Mouse (Mus musculus) hindbrain, embryonic 12.5 days (tissue): Measurements from ENCODE around the gene Twf2. TPM values are rescaled to one million over a fixed set of nuclear protein-coding genes. Genes with fewer than 3 reads are reported as not detected.

Source experiments
- ATAC-seq: fragments of 200-750 bp; cut with Nextera tagmentation; 2 replicates; pipeline ENCODE4 v1.8.0; 2017; ENCODE audit warnings: moderate TSS enrichment; ENCODE audit not compliant: low FRiP score
- H3K27ac ChIP-seq: fragments of 300-500 bp; sonication (generic); 2 replicates; pipeline ENCODE4 v1.5.1; 2016; ENCODE audit warnings: mild to moderate bottlenecking
- H3K27me3 ChIP-seq: fragments of 300-500 bp; sonication (generic); 2 replicates; pipeline ENCODE4 v1.6.1; 2016; ENCODE audit warnings: mild to moderate bottlenecking
- H3K36me3 ChIP-seq: fragments of 300-500 bp; sonication (generic); 2 replicates; pipeline ENCODE4 v1.6.1; 2016; ENCODE audit warnings: mild to moderate bottlenecking
- H3K4me1 ChIP-seq: fragments of 300-500 bp; sonication (generic); 2 replicates; pipeline ENCODE4 v1.6.1; 2016
- H3K4me2 ChIP-seq: fragments of 300-500 bp; sonication (generic); replicated peaks from 2 replicates; pipeline ENCODE4 v1.6.1; 2016; ENCODE audit warnings: mild to moderate bottlenecking
- H3K4me3 ChIP-seq: fragments of 300-500 bp; sonication (generic); 2 replicates; pipeline ENCODE4 v1.5.1; 2016; ENCODE audit warnings: mild to moderate bottlenecking
- H3K9ac ChIP-seq: fragments of 300-500 bp; sonication (generic); 2 replicates; pipeline ENCODE4 v1.6.1; 2016; ENCODE audit warnings: mild to moderate bottlenecking, moderate library complexity
- H3K9me3 ChIP-seq: fragments of 300-500 bp; sonication (generic); replicated peaks from 2 replicates; pipeline ENCODE4 v1.6.1; 2016; ENCODE audit warnings: mild to moderate bottlenecking
- WGBS: fragments of 180-500 bp; shearing (Covaris S2); methylation state at CpG from one replicate; pipeline ENCODE4 v1.1.7; 2016; 5-methylcytosine and 5-hydroxymethylcytosine counted together
- polyA plus RNA-seq: library from polyadenylated mRNA; unstranded; fragments of >200 nt; fragmentation: Nextera tagmentation; extraction: Ambion mirVana; gene quantifications from 2 replicates; pipeline ENCODE4 v1.2.1, GENCODE M21; 2016

Gene Twf2
- polyA plus RNA-seq, 1 experiment from 2014 or later = 60.2 TPM

DNA sequence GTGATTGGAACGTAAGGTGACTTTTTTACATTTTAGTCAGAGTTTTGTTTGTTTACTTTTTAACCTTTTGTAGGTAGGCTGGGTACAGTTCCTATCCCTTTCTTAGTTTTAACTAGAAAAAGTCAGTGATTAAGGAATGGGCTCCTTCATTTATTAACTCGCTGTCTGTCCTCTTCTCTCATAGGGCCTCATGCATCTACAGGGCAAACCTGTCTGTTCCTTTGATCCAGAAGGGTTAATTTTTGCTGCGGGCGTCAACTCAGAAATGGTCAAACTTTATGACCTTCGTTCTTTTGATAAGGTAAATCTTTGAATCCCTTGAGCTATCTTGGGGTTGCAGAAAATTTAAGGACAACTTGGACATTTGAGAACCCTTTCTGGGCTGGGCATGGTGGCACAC is 18.9 kb upstream of the Twf2 start:
- H3K36me3 ChIP-seq = peaks cover 87% of the 10 kb centered on the region
- no peak overlapping the region for H3K4me3 ChIP-seq
- no peak overlapping the region for H3K27ac ChIP-seq
- WGBS = 94% methylated on average over 5 of the region's 5 CpGs
- H3K9ac ChIP-seq = no peak overlapping the region
- ATAC-seq = no peak
- H3K27me3 ChIP-seq = no peaks in the 10 kb centered on the region
- no peak overlapping the region for H3K4me2 ChIP-seq
- H3K9me3 ChIP-seq = no peaks in the 10 kb centered on the region
- no peaks in the 10 kb centered on the region for H3K4me1 ChIP-seq

DNA sequence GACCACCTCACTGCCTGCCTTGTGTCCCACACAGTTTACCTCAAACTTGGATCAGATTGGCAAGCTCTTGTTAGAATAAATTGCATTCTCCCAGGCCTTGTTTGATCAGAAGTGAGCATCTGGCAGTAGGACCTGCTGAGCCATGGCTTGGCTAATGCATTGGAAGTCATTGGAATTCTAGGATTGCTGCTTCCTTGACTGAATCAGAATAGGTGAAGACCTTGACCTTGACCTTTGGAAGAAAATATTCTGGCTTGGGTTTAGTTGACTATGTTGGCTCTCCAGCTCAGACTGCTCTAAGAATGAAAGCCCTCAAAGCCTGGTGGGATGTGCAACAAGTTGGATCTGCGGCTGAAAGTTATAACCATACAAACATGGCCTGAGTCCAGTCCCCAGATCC is 11.6 kb upstream of the Twf2 start:
- Histone ChIP-seq H3K27ac (no peak overlapping the region), H3K36me3 (peaks cover 68% of the 10 kb centered on the region), H3K4me1 (peaks cover 8% of the 10 kb centered on the region), H3K9ac (no peak overlapping the region), H3K4me3 (no peak overlapping the region), H3K9me3 (no peaks in the 10 kb centered on the region), H3K27me3 (no peaks in the 10 kb centered on the region), H3K4me2 (no peak overlapping the region)
- no peak for ATAC-seq
- WGBS = 100% methylated on average over 1 of the region's 1 CpGs

DNA sequence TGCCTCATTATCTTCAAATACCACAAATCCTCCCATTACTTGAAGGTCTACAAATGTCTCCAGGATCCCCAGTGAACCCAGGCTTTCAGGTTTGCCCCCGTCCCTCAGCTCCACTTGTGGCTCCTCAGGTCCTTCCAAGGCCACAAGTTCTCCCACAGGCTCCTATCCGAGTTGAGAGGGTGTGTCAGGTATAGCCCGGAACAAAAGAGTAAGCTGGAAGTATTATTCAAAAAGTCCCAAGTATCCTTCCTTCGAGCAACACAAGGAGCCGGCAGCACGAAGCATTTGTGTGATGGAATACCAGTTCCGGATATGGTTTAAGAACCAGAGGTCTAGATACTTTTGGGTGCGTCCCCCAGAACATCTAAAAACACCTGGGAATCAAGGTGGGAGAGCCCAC is 10.9 kb upstream of the Twf2 start:
- ATAC-seq = no peak
- 93% methylated on average over 8 of the region's 8 CpGs for WGBS
- Histone ChIP-seq H3K9ac (no peak overlapping the region), H3K4me2 (no peak overlapping the region), H3K4me3 (no peak overlapping the region), H3K4me1 (peaks cover 8% of the 10 kb centered on the region), H3K27ac (no peak overlapping the region), H3K36me3 (peaks cover 61% of the 10 kb centered on the region), H3K9me3 (no peaks in the 10 kb centered on the region), H3K27me3 (no peaks in the 10 kb centered on the region)

DNA sequence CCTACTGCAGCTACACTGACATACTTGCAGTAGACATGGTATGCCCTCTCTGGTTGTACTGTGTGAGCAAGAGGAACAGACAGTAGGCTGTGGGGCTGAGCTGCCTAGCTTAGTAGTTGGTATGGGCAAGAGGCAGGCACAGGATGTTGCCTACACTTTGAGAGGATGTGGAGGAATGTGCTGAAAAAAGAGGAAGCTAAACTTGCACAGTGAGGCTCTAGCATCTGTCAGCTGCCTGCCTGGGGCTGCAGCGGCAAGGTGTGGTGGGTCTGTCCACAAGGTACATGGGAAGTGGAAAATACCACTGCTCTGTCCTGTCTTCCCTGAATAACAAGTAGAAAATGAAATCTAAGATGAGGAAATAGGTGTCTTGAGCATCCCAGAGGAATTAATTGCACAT is 9.9 kb upstream of the Twf2 start:
- Histone ChIP-seq H3K4me3 (no peak overlapping the region), H3K4me2 (no peak overlapping the region), H3K9ac (no peak overlapping the region), H3K27ac (no peak overlapping the region), H3K27me3 (no peaks in the 10 kb centered on the region), H3K9me3 (no peaks in the 10 kb centered on the region), H3K36me3 (peaks cover 52% of the 10 kb centered on the region), H3K4me1 (peaks cover 11% of the 10 kb centered on the region)
- 83% methylated on average over 1 of the region's 1 CpGs for WGBS
- no peak for ATAC-seq

DNA sequence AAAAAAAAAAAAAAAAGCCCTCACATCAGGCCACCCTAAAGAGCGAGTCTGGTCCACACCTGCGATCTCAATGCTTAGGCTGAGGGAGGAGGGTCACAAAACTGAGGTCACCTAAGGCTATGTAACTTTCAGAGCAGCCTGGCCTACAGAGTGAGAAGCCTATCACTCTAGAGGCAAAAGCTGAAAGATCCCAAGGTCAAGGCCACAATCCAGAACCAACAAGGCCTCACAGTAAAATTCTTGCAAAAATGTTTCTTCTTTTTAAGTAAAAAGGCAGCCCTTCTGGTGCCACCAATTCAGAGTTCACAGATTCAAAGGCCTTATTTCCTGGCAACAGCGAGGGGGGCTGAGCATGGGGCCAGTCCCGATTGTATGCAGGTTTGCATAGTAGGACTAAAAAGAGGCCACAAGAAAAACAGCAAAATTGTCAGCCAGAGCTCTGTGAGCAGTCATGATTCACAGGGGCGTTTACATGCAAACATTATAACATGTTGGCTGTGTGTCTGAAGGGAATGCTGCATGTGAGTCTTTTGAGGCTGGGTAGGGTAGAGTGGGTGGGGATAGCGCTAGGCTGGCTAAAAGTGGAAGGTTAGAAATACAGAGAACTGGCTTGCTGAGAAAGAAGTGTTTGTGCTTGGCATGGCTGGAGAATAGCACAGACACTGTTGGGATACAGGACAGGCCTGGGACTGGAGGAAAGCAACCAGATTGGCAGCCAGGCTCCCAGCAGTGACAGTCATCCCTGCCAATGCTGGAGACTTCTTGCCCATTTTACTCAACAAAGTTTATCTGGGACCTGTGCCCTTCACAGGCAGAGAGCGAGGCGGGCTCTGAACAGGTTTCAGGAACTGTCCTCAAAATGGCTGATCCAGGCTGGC is 8.7 kb upstream of the Twf2 start:
- no peak overlapping the region for H3K9ac ChIP-seq
- no peak overlapping the region for H3K4me3 ChIP-seq
- no peaks in the 10 kb centered on the region for H3K27me3 ChIP-seq
- peaks cover 40% of the 10 kb centered on the region for H3K36me3 ChIP-seq
- WGBS = 91% methylated on average over 8 of the region's 8 CpGs
- no peak overlapping the region for H3K4me2 ChIP-seq
- peaks cover 17% of the 10 kb centered on the region for H3K4me1 ChIP-seq
- H3K27ac ChIP-seq = no peak overlapping the region
- no peak for ATAC-seq
- no peaks in the 10 kb centered on the region for H3K9me3 ChIP-seq

DNA sequence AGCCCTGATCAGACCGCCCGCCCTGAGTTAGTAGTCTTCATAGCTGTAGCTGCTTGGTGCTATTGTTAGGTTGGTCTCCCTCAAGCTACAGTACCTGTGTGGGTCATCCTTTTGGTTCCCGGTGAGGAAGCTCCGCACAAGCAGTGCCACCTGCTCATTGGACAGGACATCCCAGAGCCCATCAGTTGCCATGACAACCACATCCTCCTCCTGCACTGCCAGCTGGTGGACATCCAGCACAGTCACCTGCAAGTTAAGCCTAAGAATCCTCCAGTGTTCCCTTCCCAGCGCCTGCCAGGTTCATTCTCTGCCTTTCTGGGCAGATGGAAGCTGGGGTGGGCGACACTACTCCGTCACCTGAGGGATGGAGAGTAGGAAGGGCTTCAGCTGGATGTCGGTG is 7.2 kb upstream of the Twf2 start:
- H3K9ac ChIP-seq = no peak overlapping the region
- no peak overlapping the region for H3K4me3 ChIP-seq
- H3K9me3 ChIP-seq = no peaks in the 10 kb centered on the region
- H3K4me1 ChIP-seq = peaks cover 22% of the 10 kb centered on the region
- H3K36me3 ChIP-seq = peaks cover 25% of the 10 kb centered on the region
- 0 out of 2 replicates have a peak, but pooled peaks have one; percentile 17 for ATAC-seq
- WGBS = 81% methylated on average over 8 of the region's 8 CpGs
- H3K27ac ChIP-seq = peak overlapping the region; percentile 13; the same call in 1 of the 2 replicates
- 0 out of 2 replicates have a peak, but pooled peaks cover 4% of the 10 kb centered on the region for H3K27me3 ChIP-seq
- no peak overlapping the region for H3K4me2 ChIP-seq

DNA sequence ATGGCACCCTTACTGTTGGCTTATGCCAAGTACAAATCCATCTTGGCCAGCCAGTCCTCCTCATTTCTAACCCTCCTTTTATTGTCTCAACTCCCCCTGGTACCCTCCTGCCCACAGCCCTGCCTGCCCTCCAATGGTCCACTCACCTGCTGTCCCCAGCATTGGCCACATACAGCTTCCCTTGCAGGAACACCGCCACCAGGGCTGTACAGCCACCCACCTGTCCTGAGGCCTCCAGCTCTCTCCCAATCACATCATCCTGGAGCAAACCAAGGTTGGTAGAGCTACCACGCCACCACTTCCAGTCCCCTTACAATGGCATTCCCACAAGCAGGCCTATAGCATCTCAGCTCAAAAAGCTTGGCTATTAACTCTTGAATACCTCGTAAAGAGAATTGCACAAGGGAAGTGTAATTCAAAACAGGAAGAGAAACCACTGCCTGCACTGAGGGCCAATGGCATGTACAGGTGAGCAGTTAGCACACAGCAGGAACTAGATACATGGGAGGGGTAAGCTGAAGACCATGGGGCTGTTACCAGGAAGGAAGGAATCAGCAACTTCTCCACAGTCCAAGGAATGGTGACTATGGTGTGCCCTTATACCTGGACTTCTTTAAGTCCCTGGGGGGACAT is 5.7 kb upstream of the Twf2 start:
- no peak for ATAC-seq
- H3K4me2 ChIP-seq = no peak overlapping the region
- 89% methylated on average over 3 of the region's 3 CpGs for WGBS
- H3K27ac ChIP-seq = no peak overlapping the region
- no peaks in the 10 kb centered on the region for H3K9me3 ChIP-seq
- peaks cover 10% of the 10 kb centered on the region for H3K36me3 ChIP-seq
- 0 out of 2 replicates have a peak, but pooled peaks cover 4% of the 10 kb centered on the region for H3K27me3 ChIP-seq
- H3K4me1 ChIP-seq = peaks cover 24% of the 10 kb centered on the region
- H3K9ac ChIP-seq = no peak overlapping the region
- no peak overlapping the region for H3K4me3 ChIP-seq

DNA sequence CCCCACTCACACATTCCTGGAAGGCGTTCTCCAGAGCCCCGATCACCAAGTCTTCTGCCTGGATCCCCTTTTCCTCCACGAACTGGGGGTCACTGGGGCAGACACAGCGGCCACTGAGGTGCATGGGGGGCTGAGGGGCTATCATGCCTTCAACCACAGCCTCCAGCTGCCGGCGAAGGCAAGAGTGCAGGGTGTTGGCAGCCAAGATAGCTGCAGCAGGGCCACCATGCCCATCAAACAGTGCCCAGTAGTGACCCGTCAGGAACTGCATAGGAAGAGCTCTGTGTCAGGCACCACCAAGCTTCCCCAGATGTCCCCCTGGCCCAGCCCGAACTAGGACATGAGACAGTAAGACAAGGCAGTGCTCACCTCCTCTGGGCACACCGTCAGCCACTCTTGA is 5.2 kb upstream of the Twf2 start:
- Histone ChIP-seq H3K4me1 (peaks cover 26% of the 10 kb centered on the region), H3K4me3 (no peak overlapping the region), H3K27ac (no peak overlapping the region), H3K4me2 (peak overlapping the region; percentile 71; the same call in 1 of the 2 replicates), H3K36me3 (peaks cover 7% of the 10 kb centered on the region; the same call in 1 of the 2 replicates), H3K9ac (no peak overlapping the region), H3K27me3 (0 out of 2 replicates have a peak, but pooled peaks cover 4% of the 10 kb centered on the region), H3K9me3 (no peaks in the 10 kb centered on the region)
- WGBS = 93% methylated on average over 9 of the region's 9 CpGs
- no peak for ATAC-seq

DNA sequence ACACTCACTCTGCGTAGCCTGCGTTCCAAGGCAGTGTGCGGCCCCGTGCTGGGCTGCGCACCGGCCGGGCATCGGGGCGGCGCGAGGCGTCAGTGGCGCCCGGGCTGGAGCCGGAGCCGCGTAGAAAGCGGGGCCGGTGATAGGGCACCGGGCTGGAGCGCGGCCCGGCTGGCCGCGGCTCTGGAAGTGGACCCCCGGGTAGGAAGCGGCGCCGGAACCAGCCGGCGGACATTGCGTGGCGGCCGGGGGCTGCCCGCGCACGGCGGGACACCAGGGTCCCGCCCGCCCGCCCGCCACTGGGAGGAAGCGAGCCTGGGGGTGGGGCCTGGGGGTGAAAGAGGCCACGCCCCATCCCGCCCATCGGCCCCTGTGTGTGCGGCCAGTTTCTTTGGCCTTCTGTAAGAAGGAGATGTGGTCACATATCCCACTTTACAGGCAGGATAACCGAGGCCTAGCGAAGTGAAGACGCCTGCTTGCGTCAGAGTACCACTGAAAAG is 3.9 kb upstream of the Twf2 start:
- 0 out of 2 replicates have a peak, but pooled peaks cover 4% of the 10 kb centered on the region for H3K27me3 ChIP-seq
- H3K4me1 ChIP-seq = peaks cover 33% of the 10 kb centered on the region
- no peak overlapping the region for H3K27ac ChIP-seq
- under 1% methylated on average over 47 of the region's 51 CpGs for WGBS
- H3K9ac ChIP-seq = peak overlapping the region; percentile 78
- peak overlapping the region; percentile 71 for H3K4me2 ChIP-seq
- peak; percentile 39 for ATAC-seq
- peak overlapping the region; percentile 63 for H3K4me3 ChIP-seq
- no peaks in the 10 kb centered on the region for H3K36me3 ChIP-seq
- H3K9me3 ChIP-seq = no peaks in the 10 kb centered on the region

DNA sequence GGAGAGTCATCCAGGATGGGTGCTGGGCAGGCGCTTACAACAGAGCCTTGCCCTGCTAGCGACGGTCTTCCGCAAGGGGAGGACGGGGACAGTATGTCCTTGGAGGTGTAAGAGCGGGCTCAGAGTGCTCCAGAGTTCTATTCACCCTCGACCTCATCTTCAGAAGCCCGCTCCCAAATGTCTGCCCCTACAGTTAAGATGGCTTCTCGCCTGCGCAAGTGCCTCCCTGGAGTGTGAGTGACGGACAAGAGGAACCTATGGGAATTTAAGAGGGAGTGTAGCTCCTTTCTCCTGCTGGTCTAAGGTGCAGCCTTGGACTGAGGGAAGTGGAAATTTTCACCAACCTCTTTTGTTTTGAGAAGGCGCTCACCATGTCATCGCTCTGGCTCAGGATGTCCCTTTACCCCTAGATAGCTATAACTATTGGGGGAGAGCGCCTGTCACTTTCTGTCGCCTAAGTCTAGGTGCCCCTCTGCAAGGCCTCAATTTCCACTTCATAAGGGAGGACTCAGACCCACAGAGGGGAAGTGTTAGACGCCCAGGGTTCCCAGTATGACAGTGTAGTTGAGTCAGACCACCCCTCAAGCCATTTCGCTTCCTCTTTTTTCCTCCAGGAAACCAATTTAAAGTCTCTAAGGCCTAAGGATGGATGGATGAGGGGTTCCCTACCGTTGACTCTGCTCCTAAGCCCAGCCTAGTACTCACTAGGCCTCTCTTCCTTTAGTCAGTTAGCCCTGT is 3.2 kb upstream of the Twf2 start, which contains the start of gene Ppm1m:
Gene Ppm1m (minus strand): TSS at position 212 of the 738 bp plus-strand sequence.
- WGBS = 38% methylated on average over 18 of the region's 18 CpGs
- Histone ChIP-seq H3K36me3 (no peaks in the 10 kb centered on the region), H3K4me1 (peaks cover 39% of the 10 kb centered on the region), H3K27ac (no peak within 1 kb of the TSS), H3K4me2 (peak within 1 kb of the TSS; percentile 71), H3K4me3 (peak within 1 kb of the TSS; percentile 63), H3K27me3 (0 out of 2 replicates have a peak, but pooled peaks cover 4% of the 10 kb centered on the region), H3K9ac (peak within 1 kb of the TSS; percentile 78), H3K9me3 (no peaks in the 10 kb centered on the region)
- ATAC-seq = no peak

DNA sequence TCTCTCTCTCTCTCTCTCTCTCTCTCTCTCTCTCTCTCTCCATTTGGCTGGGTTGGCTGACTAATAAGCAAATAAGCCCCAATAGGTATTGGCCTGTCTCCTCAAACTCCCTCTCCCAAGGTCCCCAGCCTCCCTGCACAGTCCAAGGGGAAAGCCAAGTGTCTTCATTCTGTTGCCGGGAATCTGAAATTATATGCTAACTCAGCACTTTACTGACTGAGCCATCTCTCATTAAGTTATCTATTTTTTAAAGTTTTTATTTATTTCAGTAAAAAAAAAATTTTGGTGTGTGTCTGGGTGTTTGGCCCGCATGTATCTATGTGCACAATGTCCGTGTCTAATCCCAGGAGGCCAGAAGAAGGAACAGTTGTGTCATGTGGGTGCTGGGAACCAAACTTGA is 1.0 kb upstream of the Twf2 start:
- peaks cover 41% of the 10 kb centered on the region for H3K4me1 ChIP-seq
- H3K4me3 ChIP-seq = no peak overlapping the region
- H3K27ac ChIP-seq = no peak overlapping the region
- WGBS = 86% methylated on average over 3 of the region's 3 CpGs
- H3K9ac ChIP-seq = no peak overlapping the region
- 0 out of 2 replicates have a peak, but pooled peaks cover 4% of the 10 kb centered on the region for H3K27me3 ChIP-seq
- peak overlapping the region; percentile 61; the same call in 1 of the 2 replicates for H3K4me2 ChIP-seq
- H3K9me3 ChIP-seq = no peaks in the 10 kb centered on the region
- H3K36me3 ChIP-seq = no peaks in the 10 kb centered on the region
- ATAC-seq = no peak
